Mouse (Mus musculus) liver, postnatal 0 days (tissue): ENCODE results near the gene Rpl29.

Experiments used
- CTCF ChIP-seq: sonication (generic); IDR thresholded peaks from 2 replicates; pipeline ENCODE4 v1.5.1; 2016; ENCODE audit warnings: antibody characterized with exemption, low read depth
- EP300 ChIP-seq: IDR thresholded peaks from 2 replicates; pipeline ENCODE4 v1.6.1; 2016; ENCODE audit warnings: antibody characterized with exemption, low read depth, mild to moderate bottlenecking

GRCm38 (mm10) chr9:106430015-106430264, 686 bp downstream of the Rpl29 start:
- TF ChIP-seq CTCF: no peak
- no peak for TF ChIP-seq EP300
